In the genomic region with DNA sequence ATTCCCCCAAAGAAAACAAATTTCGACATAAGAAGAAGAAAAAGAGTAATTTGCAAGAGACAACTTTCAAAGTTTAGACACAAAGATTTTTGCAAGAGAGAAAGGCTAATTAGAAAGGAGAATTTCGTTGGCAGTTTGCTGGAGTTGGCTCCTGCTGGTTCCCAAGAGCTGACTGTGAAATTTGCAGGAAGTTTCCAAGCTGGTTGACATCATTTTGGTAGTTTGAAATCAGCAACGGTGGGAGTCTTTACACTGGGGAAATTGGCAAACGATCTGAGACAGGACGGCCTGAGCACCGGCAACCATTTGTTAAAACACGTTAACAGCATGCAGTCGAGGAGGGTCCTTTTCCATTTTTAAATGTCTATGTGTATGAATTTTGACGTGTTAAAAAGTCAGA, we compare ENCODE assay signal across 12 mouse cellular contexts.
A peak's percentile ranks its signal among the peaks of the same experiment; 100 is the strongest.
DNase-seq lines count a peak whose midpoint lies in the region; TF ChIP-seq lines count a peak whose summit lies in the region.
"Had no signal": no experiment of that assay in that cellular context is flagged by ENCODE, and none has a peak within 500 bp of the region (broad histone marks: within the 10 kb centered on the region; RNA-seq: fewer than 3 reads in every experiment).

No protein-coding gene starts in this region.

- no peak overlapping the region for H3K27ac ChIP-seq in layer of hippocampus, adult 2 months
- H3K27ac ChIP-seq: hindbrain, embryonic 15.5 days; stomach, embryonic 15.5 days had no signal

- no peak for TF ChIP-seq POLR2A in brain, embryonic 14.5 days (IDR thresholded peaks at IDR 0.05; ENCODE audit: borderline replicate concordance, extremely low read depth, insufficient read depth, insufficient read length, poor library complexity, severe bottlenecking)

- no peak overlapping the region for H3K4me3 ChIP-seq in layer of hippocampus, adult 2 months
- H3K4me3 ChIP-seq: hindbrain, embryonic 15.5 days; stomach, embryonic 15.5 days had no signal

- DNase-seq in gastrocnemius, postnatal 10 days = peak; percentile 33
- no peak for DNase-seq in gastrocnemius, adult 8-10 months (ENCODE audit: low spot score in 2 of 2)
- DNase-seq in layer of hippocampus, adult 2 months (ENCODE audit: low spot score in 2 of 2) = peak; percentile 28 to 49
- DNase-seq in layer of hippocampus, postnatal 36 days = no peak
- DNase-seq in Muller cell, postnatal 12 days (ENCODE audit: inconsistent ontology term) = peak; percentile 27
- peak; percentile 82 for DNase-seq in brain, embryonic 14.5 days (ENCODE audit: low read depth)
- DNase-seq in thymus, postnatal 36 days = no peak
- DNase-seq: cerebellum, adult 2 months; kidney, adult 18-20 months; thymus, postnatal 25 days had no signal

- TF ChIP-seq CTCF in layer of hippocampus, adult 2 months (conservative IDR thresholded peaks at IDR 0.05) = no peak
- no peak for TF ChIP-seq CTCF in brain, embryonic 14.5 days (IDR thresholded peaks at IDR 0.05; ENCODE audit: borderline replicate concordance, extremely low read depth, insufficient read depth, insufficient read length)

Comparison
In these comparisons a context has a peak if more than half of its experiments do, and no peak if none do; other contexts are left out.
1. DNase-seq: peak in gastrocnemius, postnatal 10 days (single experiment), layer of hippocampus, adult 2 months (2 of 2), Muller cell, postnatal 12 days (single experiment) and brain, embryonic 14.5 days (single experiment); none in gastrocnemius, adult 8-10 months (0 of 2), layer of hippocampus, postnatal 36 days (0 of 2) and thymus, postnatal 36 days (0 of 2).